ENCODE assay signal across 29 mouse cellular contexts in genomic region chr11:64640947-64641346, GRCm38 (mm10).
DNase-seq lines count a peak whose midpoint lies in the region; ATAC-seq lines count a peak whose summit lies in the region.
"Had no signal": no experiment of that assay in that cellular context is flagged by ENCODE, and none has a peak within 500 bp of the region (broad histone marks: within the 10 kb centered on the region; RNA-seq: fewer than 3 reads in every experiment).

No protein-coding gene starts in this region.

- 33% methylated on average over 4 of the region's 4 CpGs for WGBS in hindbrain, embryonic 14.5 days
- WGBS in hindbrain, embryonic 13.5 days = 32% methylated on average over 4 of the region's 4 CpGs
- WGBS in neural tube, embryonic 12.5 days = 53% methylated on average over 4 of the region's 4 CpGs
- 26% methylated on average over 4 of the region's 4 CpGs for WGBS in forebrain, embryonic 16.5 days
- WGBS in heart, embryonic 10.5 days = 87% methylated on average over 4 of the region's 4 CpGs

- no peaks in the 10 kb centered on the region for H3K27me3 ChIP-seq in hindbrain, embryonic 14.5 days (ENCODE audit: control insufficient read depth, insufficient read depth, low read length)
- no peaks in the 10 kb centered on the region for H3K27me3 ChIP-seq in hindbrain, embryonic 13.5 days
- no peaks in the 10 kb centered on the region for H3K27me3 ChIP-seq in neural tube, embryonic 12.5 days (replicated peaks)
- no peaks in the 10 kb centered on the region for H3K27me3 ChIP-seq in forebrain, embryonic 16.5 days (replicated peaks; ENCODE audit: control insufficient read depth, insufficient read depth, low read length)
- H3K27me3 ChIP-seq in heart, embryonic 10.5 days (ENCODE audit: insufficient read depth, poor library complexity, severe bottlenecking) = 0 out of 2 replicates have a peak, but pooled peaks cover 3% of the 10 kb centered on the region
- H3K27me3 ChIP-seq: embryonic facial prominence, embryonic 15.5 days; hindbrain, embryonic 15.5 days; intestine, embryonic 15.5 days; lung, embryonic 15.5 days; stomach, embryonic 15.5 days had no signal

- DNase-seq in hindbrain, embryonic 14.5 days (ENCODE audit: low spot score) = peak; percentile 49
- DNase-seq in neural tube, embryonic 10.5 days (ENCODE audit: extremely low spot score, low spot score) = no peak
- no peak for DNase-seq in heart, embryonic 10.5 days (ENCODE audit: low spot score)
- DNase-seq: adrenal gland, postnatal 25 days; B cell, adult 2 months; cerebellum, adult 8-10 months; cerebellum, postnatal 25 days; heart, adult 2 months; heart, postnatal 14 days; kidney, adult 2 months; kidney, postnatal 36 days; right cerebral cortex, postnatal 14 days; thymus, postnatal 14 days had no signal

- H3K9me3 ChIP-seq in hindbrain, embryonic 14.5 days (ENCODE audit: control insufficient read depth, low read length) = 0 out of 2 replicates have a peak, but pooled peaks cover 6% of the 10 kb centered on the region
- H3K9me3 ChIP-seq in hindbrain, embryonic 13.5 days = no peaks in the 10 kb centered on the region
- no peaks in the 10 kb centered on the region for H3K9me3 ChIP-seq in neural tube, embryonic 12.5 days
- 0 out of 2 replicates have a peak, but pooled peaks cover 5% of the 10 kb centered on the region for H3K9me3 ChIP-seq in forebrain, embryonic 16.5 days (ENCODE audit: control insufficient read depth, low read length)
- peaks cover 4% of the 10 kb centered on the region; the same call in 1 of the 2 replicates for H3K9me3 ChIP-seq in heart, embryonic 10.5 days
- H3K9me3 ChIP-seq: embryonic facial prominence, embryonic 10.5 days; intestine, embryonic 15.5 days; lung, embryonic 15.5 days; stomach, embryonic 15.5 days had no signal

- no peak overlapping the region for H3K4me2 ChIP-seq in hindbrain, embryonic 14.5 days (replicated peaks)
- H3K4me2 ChIP-seq in hindbrain, embryonic 13.5 days = no peak overlapping the region
- H3K4me2 ChIP-seq in neural tube, embryonic 12.5 days (replicated peaks) = no peak overlapping the region
- no peak overlapping the region for H3K4me2 ChIP-seq in forebrain, embryonic 16.5 days (ENCODE audit: low read length)
- H3K4me2 ChIP-seq: embryonic facial prominence, embryonic 15.5 days; hindbrain, embryonic 15.5 days; intestine, embryonic 15.5 days; limb, embryonic 12.5 days; liver, embryonic 11.5 days; lung, embryonic 15.5 days; midbrain, embryonic 12.5 days; stomach, embryonic 15.5 days had no signal

- no peak overlapping the region for H3K9ac ChIP-seq in hindbrain, embryonic 14.5 days
- no peak overlapping the region for H3K9ac ChIP-seq in hindbrain, embryonic 13.5 days
- no peak overlapping the region for H3K9ac ChIP-seq in neural tube, embryonic 12.5 days
- no peak overlapping the region for H3K9ac ChIP-seq in forebrain, embryonic 16.5 days (replicated peaks; ENCODE audit: low read depth, low read length)
- H3K9ac ChIP-seq: embryonic facial prominence, embryonic 15.5 days; hindbrain, embryonic 15.5 days; intestine, embryonic 15.5 days; limb, embryonic 12.5 days; lung, embryonic 15.5 days; midbrain, embryonic 12.5 days; stomach, embryonic 15.5 days had no signal

- no peaks in the 10 kb centered on the region for H3K36me3 ChIP-seq in hindbrain, embryonic 14.5 days (replicated peaks; ENCODE audit: control insufficient read depth, insufficient read depth)
- no peaks in the 10 kb centered on the region for H3K36me3 ChIP-seq in hindbrain, embryonic 13.5 days
- no peaks in the 10 kb centered on the region for H3K36me3 ChIP-seq in neural tube, embryonic 12.5 days
- no peaks in the 10 kb centered on the region for H3K36me3 ChIP-seq in forebrain, embryonic 16.5 days (ENCODE audit: control insufficient read depth, insufficient read depth)
- no peaks in the 10 kb centered on the region; the same call in 1 of the 2 replicates for H3K36me3 ChIP-seq in heart, embryonic 10.5 days
- H3K36me3 ChIP-seq: embryonic facial prominence, embryonic 10.5 days; embryonic facial prominence, embryonic 15.5 days; hindbrain, embryonic 15.5 days; intestine, embryonic 15.5 days; limb, embryonic 12.5 days; lung, embryonic 15.5 days; midbrain, embryonic 12.5 days; stomach, embryonic 15.5 days had no signal

- no peak overlapping the region for H3K27ac ChIP-seq in hindbrain, embryonic 14.5 days
- H3K27ac ChIP-seq in hindbrain, embryonic 13.5 days = no peak overlapping the region
- H3K27ac ChIP-seq in neural tube, embryonic 12.5 days = no peak overlapping the region
- H3K27ac ChIP-seq in forebrain, embryonic 16.5 days (ENCODE audit: low read length) = no peak overlapping the region
- H3K27ac ChIP-seq in heart, embryonic 10.5 days = no peak overlapping the region
- H3K27ac ChIP-seq: embryonic facial prominence, embryonic 10.5 days; embryonic facial prominence, embryonic 15.5 days; heart, adult 2 months; hindbrain, embryonic 15.5 days; intestine, embryonic 15.5 days; layer of hippocampus, adult 2 months; left cerebral cortex, adult 2 months; limb, embryonic 12.5 days; lung, embryonic 15.5 days; midbrain, embryonic 12.5 days; stomach, embryonic 15.5 days had no signal

- no peak for ATAC-seq in hindbrain, embryonic 14.5 days (ENCODE audit: low FRiP score)
- no peak for ATAC-seq in hindbrain, embryonic 13.5 days (ENCODE audit: low FRiP score)
- 0 out of 2 replicates have a peak, but pooled peaks have one; percentile 48 for ATAC-seq in neural tube, embryonic 12.5 days (ENCODE audit: low FRiP score, low read depth)
- ATAC-seq in forebrain, embryonic 16.5 days = peak; percentile 87
- ATAC-seq in monocyte, adult 5-6 weeks (replicated peaks; ENCODE audit: insufficient number of reproducible peaks, low FRiP score, low TSS enrichment, poor library complexity, severe bottlenecking) = no peak
- ATAC-seq: intestine, embryonic 15.5 days had no signal

- H3K4me3 ChIP-seq in hindbrain, embryonic 14.5 days (replicated peaks; ENCODE audit: low read length) = no peak overlapping the region
- H3K4me3 ChIP-seq in hindbrain, embryonic 13.5 days = no peak overlapping the region
- no peak overlapping the region for H3K4me3 ChIP-seq in neural tube, embryonic 12.5 days
- H3K4me3 ChIP-seq in forebrain, embryonic 16.5 days (replicated peaks; ENCODE audit: low read length) = no peak overlapping the region
- no peak overlapping the region for H3K4me3 ChIP-seq in heart, embryonic 10.5 days
- H3K4me3 ChIP-seq: embryonic facial prominence, embryonic 10.5 days; embryonic facial prominence, embryonic 15.5 days; heart, adult 2 months; hindbrain, embryonic 15.5 days; intestine, embryonic 15.5 days; layer of hippocampus, adult 2 months; left cerebral cortex, adult 2 months; limb, embryonic 12.5 days; lung, embryonic 15.5 days; midbrain, embryonic 12.5 days; myocyte; stomach, embryonic 15.5 days had no signal

- no peaks in the 10 kb centered on the region for H3K4me1 ChIP-seq in hindbrain, embryonic 14.5 days (replicated peaks; ENCODE audit: control insufficient read depth, insufficient read depth, low read length)
- H3K4me1 ChIP-seq in hindbrain, embryonic 13.5 days (replicated peaks) = no peaks in the 10 kb centered on the region
- no peaks in the 10 kb centered on the region for H3K4me1 ChIP-seq in neural tube, embryonic 12.5 days
- peaks cover 3% of the 10 kb centered on the region for H3K4me1 ChIP-seq in forebrain, embryonic 16.5 days (replicated peaks; ENCODE audit: control insufficient read depth, insufficient read depth, low read length)
- H3K4me1 ChIP-seq in heart, embryonic 10.5 days = no peaks in the 10 kb centered on the region
- H3K4me1 ChIP-seq: embryonic facial prominence, embryonic 15.5 days; hindbrain, embryonic 15.5 days; intestine, embryonic 15.5 days; lung, embryonic 15.5 days; stomach, embryonic 15.5 days had no signal

Comparison
In these comparisons a context has a peak if more than half of its experiments do, and no peak if none do; other contexts are left out.
1. ATAC-seq: peak in neural tube, embryonic 12.5 days (single experiment) and forebrain, embryonic 16.5 days (single experiment); none in hindbrain, embryonic 14.5 days (single experiment), hindbrain, embryonic 13.5 days (single experiment) and monocyte, adult 5-6 weeks (single experiment).